Mouse (Mus musculus): ENCODE results near the gene Aebp1. TPM values are rescaled to one million over a fixed set of nuclear protein-coding genes. Genes with fewer than 3 reads are reported as not detected.
A peak's percentile ranks its signal among the peaks of the same experiment; 100 is the strongest.

Aebp1 gene
- total RNA-seq, 2 experiments from 2014 or later: 17.3 to 27.3 TPM

GRCm38 (mm10) chr11:5916178-5916548, 54.4 kb downstream of the Aebp1 start:
- DNase-seq: peak in 1 of 2 experiments; percentile 34
- intact Hi-C loops (cut with DNase I): no loop called here

DNA sequence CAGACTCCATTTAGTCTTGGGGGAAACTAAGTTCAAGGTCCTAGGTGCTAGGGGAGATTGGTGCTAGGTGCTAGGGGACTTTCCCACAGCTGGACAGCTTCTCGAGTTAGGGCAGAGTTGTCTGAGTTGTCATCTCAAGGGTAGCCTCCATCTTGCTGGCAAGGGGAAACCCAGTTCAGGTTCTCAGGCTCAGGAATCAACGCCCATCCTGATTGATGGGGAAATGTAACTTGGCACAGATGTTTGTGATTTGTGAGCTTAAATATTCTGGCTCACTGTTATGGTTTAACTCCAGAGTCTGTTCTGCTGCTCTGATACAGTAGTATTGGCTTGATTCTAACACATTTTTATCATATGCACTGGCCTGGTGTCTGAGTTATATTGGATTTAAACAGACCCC, 56.4 kb downstream of the Aebp1 start:
- intact Hi-C loops (cut with DNase I): no loop called here
- no peak for DNase-seq

DNA sequence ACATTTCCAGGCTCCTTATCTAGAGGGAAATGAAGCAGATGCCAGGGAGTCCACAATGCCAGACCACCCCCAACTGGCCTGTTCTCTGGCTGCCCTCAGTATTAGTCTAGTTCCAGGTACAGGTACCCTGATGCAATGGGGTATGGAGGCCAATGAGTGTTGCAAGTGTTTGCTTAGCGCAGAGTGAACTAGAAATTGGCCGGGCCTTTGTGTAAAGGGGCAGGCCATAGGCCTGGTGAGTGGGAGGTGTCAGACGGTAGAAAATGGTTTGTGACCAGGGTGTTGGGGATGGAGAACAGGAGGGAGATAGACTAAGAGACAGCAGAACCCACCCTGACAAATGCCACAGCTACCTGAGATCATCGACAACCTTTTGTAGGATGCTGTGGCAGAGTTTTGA, 57.9 kb downstream of the Aebp1 start:
- DNase-seq: no peak
- intact Hi-C loops (cut with DNase I): no loop called here

GRCm38 (mm10) chr11:5920323-5920960, 58.7 kb downstream of the Aebp1 start:
- DNase-seq: no peak
- intact Hi-C loops (cut with DNase I): no loop called here

Other genes with a start within 250 kb of the Aebp1 start
- 100 to 1,000 TPM; 157 to 168 TPM for gene Mrps24, start 146.3 kb upstream of the Aebp1 start, total RNA-seq (2021)
- gene Urgcp, start 99.6 kb upstream of the Aebp1 start, total RNA-seq (2021): 10 to 100 TPM; 57.1 to 59.1 TPM
- gene Dbnl, start 73.5 kb upstream of the Aebp1 start, total RNA-seq (2021): 10 to 100 TPM; 27.5 to 30.3 TPM
- 100 to 1,000 TPM; 793 to 969 TPM for gene Pgam2, start 58.2 kb upstream of the Aebp1 start, total RNA-seq (2021)
- gene Polm, start 23.9 kb upstream of the Aebp1 start, total RNA-seq (2021): 1 to 10 TPM; 2.7 to 3.1 TPM
- gene Pold2, start 16.3 kb downstream of the Aebp1 start, total RNA-seq (2021): 10 to 100 TPM; 36.1 to 38.7 TPM
- 100 to 1,000 TPM; 502 to 735 TPM for gene Myl7, start 36.8 kb downstream of the Aebp1 start, total RNA-seq (2021)
- 10 to 100 TPM in 1 of 2 experiments, 1 to 10 TPM in 1; 3.4 to 18.5 TPM for gene Gck, start 88.1 kb downstream of the Aebp1 start, total RNA-seq (2021)
- 10 to 100 TPM; 60.5 to 66.3 TPM for gene Ykt6, start 93.7 kb downstream of the Aebp1 start, total RNA-seq (2021)
- gene Camk2b, start 204.4 kb downstream of the Aebp1 start, total RNA-seq (2021): 1 to 10 TPM; 6.0 to 8.1 TPM

All from heart, postnatal 36 days (tissue).